Mouse (Mus musculus) embryonic fibroblast, embryonic 13.5 days (primary cell): Measurements from ENCODE around the gene Fam210b.

Experiments used
- CTCF ChIP-seq: IDR thresholded peaks from 2 replicates; pipeline ENCODE4 v1.5.1; 2011; ENCODE audit warnings: mild to moderate bottlenecking, control low read depth, low read length, moderate library complexity, borderline replicate concordance; ENCODE audit not compliant: insufficient read depth
- POLR2A ChIP-seq: IDR thresholded peaks from 2 replicates; pipeline ENCODE4 v1.6.1; 2011; ENCODE audit warnings: low read depth, mild to moderate bottlenecking, control low read depth, low read length, moderate library complexity

- TF ChIP-seq CTCF (no peak), POLR2A (no peak)
These were observed 4.4 kb downstream of the Fam210b start for GRCm38 (mm10) chr2:172349776-172350175.
